Mouse (Mus musculus): Measurements from ENCODE around the gene Chit1.
A peak's percentile ranks its signal among the peaks of the same experiment; 100 is the strongest.

The Chit1 gene

GRCm38 (mm10) chr1:134110979-134111378 lies at the start of gene Chit1:
Chit1 (plus strand) TSS chr1:134111242.
- no peak for DNase-seq

GRCm38 (mm10) chr1:134061915-134062314 lies 49.1 kb upstream of the Chit1 start:
- no peak for DNase-seq

GRCm38 (mm10) chr1:134062411-134063085 lies 48.5 kb upstream of the Chit1 start:
- peak; percentile 66 for DNase-seq

GRCm38 (mm10) chr1:134063086-134063772 lies 47.8 kb upstream of the Chit1 start:
- peak; percentile 81 for DNase-seq

GRCm38 (mm10) chr1:134063773-134064125 lies 47.3 kb upstream of the Chit1 start:
- peak; percentile 68 for DNase-seq

GRCm38 (mm10) chr1:134064296-134064831 lies 46.7 kb upstream of the Chit1 start:
- no peak for DNase-seq

GRCm38 (mm10) chr1:134065241-134065809 lies 45.7 kb upstream of the Chit1 start:
- DNase-seq: no peak

- DNase-seq: no peak
Observed at GRCm38 (mm10) chr1:134066554-134066953, 44.5 kb upstream of the Chit1 start.

- DNase-seq: peak; percentile 78
Observed at GRCm38 (mm10) chr1:134067143-134067619, 43.9 kb upstream of the Chit1 start.

GRCm38 (mm10) chr1:134070099-134070669 lies 40.9 kb upstream of the Chit1 start:
- no peak for DNase-seq

GRCm38 (mm10) chr1:134071411-134072018 lies 39.5 kb upstream of the Chit1 start:
- peak; percentile 60 for DNase-seq

GRCm38 (mm10) chr1:134073061-134073564 lies 37.9 kb upstream of the Chit1 start:
- no peak for DNase-seq

- DNase-seq: no peak
Observed at GRCm38 (mm10) chr1:134073658-134074057, 37.4 kb upstream of the Chit1 start.

- no peak for DNase-seq
Observed at GRCm38 (mm10) chr1:134074184-134074583, 36.9 kb upstream of the Chit1 start.

GRCm38 (mm10) chr1:134074606-134075005 lies 36.4 kb upstream of the Chit1 start:
- no peak for DNase-seq

- no peak for DNase-seq
Observed at GRCm38 (mm10) chr1:134075532-134075931, 35.5 kb upstream of the Chit1 start.

- DNase-seq: no peak
Observed at GRCm38 (mm10) chr1:134076789-134077188, 34.3 kb upstream of the Chit1 start.

- DNase-seq: peak; percentile 58
Observed at GRCm38 (mm10) chr1:134077389-134078060, 33.5 kb upstream of the Chit1 start.

- peak; percentile 58 for DNase-seq
Observed at GRCm38 (mm10) chr1:134078061-134078795, 32.8 kb upstream of the Chit1 start.

- DNase-seq: peak; percentile 99
Observed at GRCm38 (mm10) chr1:134078802-134079476, 32.1 kb upstream of the Chit1 start, which contains the start of gene Btg2. Btg2 (minus strand) TSS chr1:134079120.

Data from kidney, postnatal 10 days (tissue).